Mouse (Mus musculus) heart, postnatal 0 days (tissue): ENCODE measurements at regions not wholly inside any gene's neighbourhood (a gene's known extent, or its start where the extent isn't known, plus 50 kb on each side); places are given as distances from the start of the nearest gene placed in this dataset.
A peak's percentile ranks its signal among the peaks of the same experiment; 100 is the strongest.

ENCODE experiments used
- ATAC-seq: fragments of 200-750 bp; cut with Nextera tagmentation; 2 replicates; pipeline ENCODE4 v1.8.0; 2017; ENCODE audit warnings: low read depth, moderate number of reproducible peaks, moderate library complexity; ENCODE audit not compliant: insufficient read depth
- DNase-seq: peaks from one replicate; pipeline ENCODE4 v3.0.0-alpha.2; 2016; ENCODE audit warnings: low spot score
- H3K27ac ChIP-seq: fragments of 300-500 bp; sonication (generic); 2 replicates; pipeline ENCODE4 v1.5.1; 2014; ENCODE audit warnings: low read depth, mild to moderate bottlenecking
- H3K27me3 ChIP-seq: fragments of 300-500 bp; sonication (generic); 2 replicates; pipeline ENCODE4 v1.6.1; 2014; ENCODE audit warnings: low read length, mixed read lengths; ENCODE audit not compliant: control insufficient read depth, insufficient read depth
- H3K36me3 ChIP-seq: fragments of 300-500 bp; sonication (generic); replicated peaks from 2 replicates; pipeline ENCODE4 v1.6.1; 2014; ENCODE audit warnings: low read length, mixed read lengths; ENCODE audit not compliant: control insufficient read depth, insufficient read depth
- H3K4me1 ChIP-seq: fragments of 300-500 bp; sonication (generic); 2 replicates; pipeline ENCODE4 v1.6.1; 2014; ENCODE audit warnings: antibody characterized with exemption; ENCODE audit not compliant: control insufficient read depth, insufficient read depth
- H3K4me2 ChIP-seq: fragments of 300-500 bp; sonication (generic); 2 replicates; pipeline ENCODE4 v1.6.1; 2014; ENCODE audit warnings: low read depth, mild to moderate bottlenecking, low read length, moderate library complexity
- H3K4me3 ChIP-seq: fragments of 300-500 bp; sonication (generic); 2 replicates; pipeline ENCODE4 v1.5.1; 2014; ENCODE audit warnings: low read depth, low read length
- H3K9ac ChIP-seq: fragments of 300-500 bp; sonication (generic); replicated peaks from 2 replicates; pipeline ENCODE4 v1.6.1; 2014; ENCODE audit warnings: low read depth, low read length, mixed read lengths
- H3K9me3 ChIP-seq: fragments of 300-500 bp; sonication (generic); replicated peaks from 2 replicates; pipeline ENCODE4 v1.6.1; 2016; ENCODE audit warnings: low read length; ENCODE audit not compliant: control insufficient read depth
- CTCF ChIP-seq: IDR thresholded peaks from 2 replicates; pipeline ENCODE4 v1.5.1; 2016; ENCODE audit warnings: antibody characterized with exemption, control low read depth, low read depth
- EP300 ChIP-seq: IDR thresholded peaks from 2 replicates; pipeline ENCODE4 v1.6.1; 2016; ENCODE audit warnings: antibody characterized with exemption, low read depth
- WGBS: fragments of 180-500 bp; shearing (Covaris S2); extraction: QIAGEN DNeasy Blood & Tissue Kit; methylation state at CpG from one replicate; pipeline ENCODE4 v1.1.7; 2014; 5-methylcytosine and 5-hydroxymethylcytosine counted together

DNA sequence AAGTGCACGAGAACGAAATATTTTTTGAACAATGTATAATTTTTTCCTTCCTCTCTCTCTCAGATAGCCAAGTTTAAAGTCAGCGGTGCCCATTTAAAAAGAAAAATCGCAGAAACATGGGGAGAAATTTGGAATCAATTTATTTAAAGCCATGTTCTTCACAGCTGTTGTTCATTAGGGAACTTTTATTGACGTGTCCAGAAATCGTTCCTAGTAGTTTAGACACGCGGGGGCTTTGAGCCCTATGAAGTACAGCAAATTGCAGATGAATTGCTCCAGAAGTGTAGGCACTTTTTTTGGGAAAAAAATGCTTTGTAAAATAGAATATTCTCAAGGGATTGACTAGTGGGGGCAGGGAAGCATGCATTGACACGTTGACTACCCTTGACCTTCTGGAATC is 182.8 kb downstream of the Rdh14 start:
- H3K4me2 ChIP-seq: no peak overlapping the region
- H3K9ac ChIP-seq: no peak overlapping the region
- H3K36me3 ChIP-seq: no peaks in the 10 kb centered on the region
- no peaks in the 10 kb centered on the region for H3K4me1 ChIP-seq
- no peak for DNase-seq
- no peak overlapping the region for H3K27ac ChIP-seq
- H3K4me3 ChIP-seq: no peak overlapping the region
- H3K27me3 ChIP-seq: no peaks in the 10 kb centered on the region
- TF ChIP-seq CTCF (no peak), EP300 (no peak)
- no peaks in the 10 kb centered on the region for H3K9me3 ChIP-seq
- ATAC-seq: no peak
- WGBS: 75% methylated on average over 9 of the region's 9 CpGs

DNA sequence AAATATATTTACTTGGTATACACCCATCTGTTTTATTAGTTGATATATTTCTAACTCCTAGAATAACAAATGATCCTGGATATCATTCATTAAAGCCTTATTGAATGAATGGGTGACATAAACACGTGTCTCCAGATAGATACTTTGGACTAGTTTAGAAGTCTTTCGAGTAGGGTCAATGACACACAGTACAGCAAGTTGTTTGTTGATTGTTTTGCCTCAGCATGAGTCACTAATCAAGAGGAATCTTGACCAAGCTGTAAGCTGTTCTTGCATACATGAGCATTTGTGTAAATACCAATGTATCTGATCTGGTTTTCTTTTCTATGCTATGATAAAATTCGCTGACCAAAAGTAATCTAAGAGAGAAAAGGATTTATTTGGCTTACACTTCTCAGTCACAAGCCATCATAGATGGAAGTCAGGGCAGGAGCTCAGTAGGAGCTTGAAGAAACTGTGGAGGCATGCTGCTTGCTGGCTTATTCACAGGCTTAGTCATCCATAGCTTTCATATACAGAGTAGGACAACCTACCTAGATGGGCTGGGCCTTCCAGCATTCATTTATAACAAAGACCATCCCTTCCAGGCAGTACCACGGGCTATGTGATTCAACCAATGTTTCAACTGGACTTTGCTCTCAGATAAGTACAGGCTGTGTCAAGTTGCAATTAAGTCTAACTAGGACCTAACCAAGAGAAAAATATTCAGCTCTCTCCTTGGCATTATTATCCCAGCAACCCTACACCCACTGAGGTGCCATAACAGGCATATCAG is 192.5 kb downstream of the Rdh14 start:
- H3K27me3 ChIP-seq: no peaks in the 10 kb centered on the region
- H3K27ac ChIP-seq: no peak overlapping the region
- no peak overlapping the region for H3K9ac ChIP-seq
- WGBS: 63% methylated on average over 4 of the region's 4 CpGs
- no peak for TF ChIP-seq EP300
- no peak for TF ChIP-seq CTCF
- ATAC-seq: no peak
- H3K4me2 ChIP-seq: no peak overlapping the region
- no peaks in the 10 kb centered on the region for H3K4me1 ChIP-seq
- DNase-seq: no peak
- H3K36me3 ChIP-seq: no peaks in the 10 kb centered on the region
- H3K9me3 ChIP-seq: no peaks in the 10 kb centered on the region
- no peak overlapping the region for H3K4me3 ChIP-seq

DNA sequence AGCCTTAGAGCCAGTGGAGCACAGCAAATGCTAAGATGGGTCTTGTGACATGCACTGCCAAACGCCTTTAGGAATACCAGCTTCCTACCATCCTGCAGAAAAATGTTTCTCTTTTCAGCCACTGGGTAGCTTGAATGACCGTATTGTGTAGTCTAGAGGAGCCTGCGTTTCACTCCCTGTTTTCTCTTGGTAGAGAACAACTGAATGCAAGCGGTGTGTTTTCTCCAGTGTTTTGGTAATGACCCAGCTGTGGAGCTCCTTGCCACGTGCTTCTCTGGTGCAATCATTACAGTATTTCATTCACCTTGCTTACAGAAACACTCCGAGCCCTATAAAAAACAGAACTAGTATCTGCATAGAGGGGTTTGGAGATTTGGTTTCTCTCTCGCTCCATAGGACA is 193.5 kb downstream of the Rdh14 start:
- no peak for ATAC-seq
- TF ChIP-seq CTCF: no peak
- Histone ChIP-seq H3K4me1 (no peaks in the 10 kb centered on the region), H3K27me3 (no peaks in the 10 kb centered on the region), H3K4me3 (no peak overlapping the region), H3K9ac (no peak overlapping the region), H3K9me3 (no peaks in the 10 kb centered on the region), H3K36me3 (no peaks in the 10 kb centered on the region), H3K4me2 (no peak overlapping the region), H3K27ac (no peak overlapping the region)
- no peak for DNase-seq
- 65% methylated on average over 7 of the region's 7 CpGs for WGBS

DNA sequence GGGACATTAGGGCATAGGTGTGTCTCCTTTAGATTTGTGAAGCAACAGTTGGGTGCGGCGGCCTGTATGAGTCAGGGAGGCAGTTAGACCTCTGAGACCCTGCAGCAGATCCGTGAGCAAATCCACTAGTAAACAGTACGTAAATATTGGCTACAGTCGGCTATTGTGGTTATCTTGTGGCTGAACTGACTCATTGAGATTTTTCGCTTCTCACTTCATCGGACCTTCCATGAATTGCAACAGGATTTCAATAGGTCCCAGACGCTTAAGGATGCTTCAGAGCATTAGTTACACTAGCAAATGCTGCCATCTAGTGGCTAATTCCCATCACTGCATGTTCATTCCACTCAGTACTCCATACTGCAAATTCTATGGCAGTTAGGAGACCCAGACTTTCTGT is 199.0 kb downstream of the Rdh14 start:
- peak; percentile 86 for TF ChIP-seq CTCF
- no peak for TF ChIP-seq EP300
- Histone ChIP-seq H3K4me3 (no peak overlapping the region), H3K27ac (no peak overlapping the region), H3K9me3 (no peaks in the 10 kb centered on the region), H3K9ac (no peak overlapping the region), H3K36me3 (no peaks in the 10 kb centered on the region), H3K27me3 (no peaks in the 10 kb centered on the region), H3K4me2 (no peak overlapping the region), H3K4me1 (no peaks in the 10 kb centered on the region)
- no peak for ATAC-seq
- WGBS: 30% methylated on average over 8 of the region's 8 CpGs
- peak; percentile 69 for DNase-seq

DNA sequence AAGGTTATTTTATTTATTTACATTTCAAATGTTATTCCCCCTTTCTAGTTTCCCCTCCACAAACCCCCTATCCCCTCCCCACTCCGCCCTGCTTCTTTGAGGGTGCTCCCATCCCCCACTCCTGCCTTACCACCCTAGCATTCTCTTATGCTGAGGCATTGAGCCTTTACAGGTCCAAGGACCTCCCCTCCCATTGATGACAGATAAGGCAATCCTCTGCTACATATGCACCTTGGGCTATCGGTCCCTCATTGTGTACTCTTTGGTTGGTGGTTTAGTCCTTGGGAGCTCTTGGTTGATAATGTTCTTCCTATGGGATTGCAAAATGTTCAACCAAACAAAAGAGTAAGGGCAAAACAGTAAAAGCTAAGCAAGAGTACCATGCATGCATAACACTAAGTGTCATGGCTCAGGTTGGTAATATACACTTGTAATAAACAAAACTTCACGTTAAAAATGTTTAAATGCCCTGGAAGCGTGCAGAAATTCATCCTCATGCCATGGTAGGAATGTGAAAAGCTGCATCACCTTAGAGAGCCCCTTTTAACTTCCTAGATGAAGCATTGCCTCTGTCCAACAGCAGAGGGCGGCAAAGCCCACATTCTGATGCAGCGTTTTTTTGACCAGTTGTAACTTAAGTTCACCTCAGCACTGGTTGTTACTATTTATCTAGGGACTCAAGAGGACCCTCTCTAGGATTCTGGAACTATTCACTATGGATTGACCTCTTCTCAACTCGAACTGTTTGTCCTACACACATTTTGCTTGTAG is 207.6 kb downstream of the Rdh14 start:
- Histone ChIP-seq H3K9ac (no peak overlapping the region), H3K27ac (no peak overlapping the region), H3K4me3 (no peak overlapping the region), H3K27me3 (no peaks in the 10 kb centered on the region), H3K4me2 (no peak overlapping the region), H3K4me1 (no peaks in the 10 kb centered on the region), H3K9me3 (no peaks in the 10 kb centered on the region), H3K36me3 (no peaks in the 10 kb centered on the region)
- 9% methylated on average over 7 of the region's 7 CpGs for WGBS
- ATAC-seq (no peak), DNase-seq (peak; percentile 19)
- peak; percentile 85 for TF ChIP-seq CTCF
- TF ChIP-seq EP300: no peak
